Mouse (Mus musculus) megakaryocyte-erythroid progenitor cell, adult 5-6 weeks (primary cell): Measurements from ENCODE around the gene Col1a1. TPM values are rescaled to one million over a fixed set of nuclear protein-coding genes. Genes with fewer than 3 reads are reported as not detected.

ENCODE experiments used
- ATAC-seq: replicated peaks from 2 replicates; pipeline ENCODE4 v1.8.0; 2016; ENCODE audit warnings: mild to moderate bottlenecking, inconsistent platforms; ENCODE audit not compliant: severe bottlenecking, poor library complexity, low FRiP score, low TSS enrichment
- total RNA-seq, 2 experiments: library from RNA; stranded (forward) in 1 of 2; stranded (reverse) in 1 of 2; fragments of 200-1000, 215-1000 nt in 1 of 2; fragments of >200 nt in 1 of 2; fragmentation: Nextera tagmentation in 1 of 2; gene quantifications; 2 replicates each; pipeline ENCODE4 v1.2.3; 2014 to 2017

Col1a1 gene
- total RNA-seq, 2 experiments from 2014 or later = not detected

GRCm38 (mm10) chr11:94990749-94991577 lies 54.9 kb downstream of the Col1a1 start, which contains the start of gene Ppp1r9b:
Gene Ppp1r9b (plus strand): TSS chr11:94991035.
- ATAC-seq = peak; percentile 74

- ATAC-seq = no peak
Measured at GRCm38 (mm10) chr11:94991641-94992479, 55.8 kb downstream of the Col1a1 start.

- ATAC-seq = no peak
Measured at GRCm38 (mm10) chr11:94992480-94992753, 56.4 kb downstream of the Col1a1 start.

- ATAC-seq = no peak
Measured at GRCm38 (mm10) chr11:94992754-94993606, 57.0 kb downstream of the Col1a1 start.

GRCm38 (mm10) chr11:94994208-94994814 lies 58.3 kb downstream of the Col1a1 start:
- ATAC-seq = no peak

- ATAC-seq = no peak
Measured at GRCm38 (mm10) chr11:94994947-94995772, 59.1 kb downstream of the Col1a1 start.

- no peak for ATAC-seq
Measured at GRCm38 (mm10) chr11:94996101-94996500, 60.1 kb downstream of the Col1a1 start.

- ATAC-seq = no peak
Measured at GRCm38 (mm10) chr11:94996984-94997383, 61.0 kb downstream of the Col1a1 start.

GRCm38 (mm10) chr11:94997596-94997995 lies 61.6 kb downstream of the Col1a1 start:
- peak; percentile 85 for ATAC-seq

GRCm38 (mm10) chr11:94998041-94998531 lies 62.1 kb downstream of the Col1a1 start:
- ATAC-seq = peak; percentile 11; the same call in 1 of the 2 replicates

GRCm38 (mm10) chr11:95000128-95000527 lies 64.1 kb downstream of the Col1a1 start:
- ATAC-seq = no peak

GRCm38 (mm10) chr11:95000548-95000947 lies 64.5 kb downstream of the Col1a1 start:
- 0 out of 2 replicates have a peak, but pooled peaks have one; percentile 0 for ATAC-seq

- peak; percentile 13; the same call in 1 of the 2 replicates for ATAC-seq
Measured at GRCm38 (mm10) chr11:95001058-95001457, 65.0 kb downstream of the Col1a1 start.

- ATAC-seq = no peak
Measured at GRCm38 (mm10) chr11:95001584-95002347, 65.7 kb downstream of the Col1a1 start.
